Mouse (Mus musculus) ovary, adult 18-20 months (tissue): ENCODE data around the gene Tapt1.
"Not testable (repeated sequence)": the region's sequence is repeated elsewhere in the genome, so short reads cannot be mapped to it uniquely, and the experiment has no call there.

ENCODE experiments used
- DNase-seq: peaks from one replicate; pipeline ENCODE4 v3.0.0; 2022; ENCODE audit warnings: low spot score, mixed read lengths

Tapt1 gene

DNA sequence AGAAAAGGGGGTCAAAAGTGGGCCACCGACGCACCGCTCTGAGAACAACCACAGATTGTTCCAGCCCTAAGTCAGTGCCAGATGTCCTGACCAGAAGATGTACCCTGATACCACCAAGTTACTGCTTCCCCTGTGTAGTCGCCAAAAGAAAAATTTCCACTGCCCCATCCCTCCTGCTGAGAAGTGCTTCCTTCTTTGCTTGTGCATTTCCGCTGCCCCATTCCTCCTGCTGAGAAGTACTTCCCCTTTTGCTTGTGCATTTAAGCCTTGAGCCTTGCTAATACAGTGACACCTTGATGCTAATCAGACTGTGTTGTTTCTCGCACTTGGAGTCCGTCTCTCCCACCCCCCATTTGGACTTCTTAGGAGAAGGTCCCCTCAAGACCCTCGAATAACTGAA lies 99.9 kb downstream of the Tapt1 start:
- not testable (repeated sequence) for DNase-seq
